Mouse (Mus musculus) stomach, embryonic 14.5 days (tissue): ENCODE data around the gene Cd2. TPM values are rescaled to one million over a fixed set of nuclear protein-coding genes. Genes with fewer than 3 reads are reported as not detected.

Experiments
- ATAC-seq: fragments of 200-750 bp; cut with Nextera tagmentation; 2 replicates; pipeline ENCODE4 v1.8.0; 2017; ENCODE audit warnings: low read depth, moderate TSS enrichment; ENCODE audit not compliant: insufficient number of reproducible peaks, insufficient read depth, low FRiP score
- H3K27ac ChIP-seq: fragments of 300-500 bp; sonication (generic); 2 replicates; pipeline ENCODE4 v1.5.1; 2014; ENCODE audit warnings: mild to moderate bottlenecking, low read length, moderate library complexity, mixed read lengths
- H3K27me3 ChIP-seq: fragments of 300-500 bp; sonication (generic); 2 replicates; pipeline ENCODE4 v1.6.1; 2014; ENCODE audit warnings: low read length, control low read depth, mixed read lengths; ENCODE audit not compliant: control insufficient read depth, insufficient read depth
- H3K36me3 ChIP-seq: fragments of 300-500 bp; sonication (generic); 2 replicates; pipeline ENCODE4 v1.6.1; 2014; ENCODE audit warnings: mild to moderate bottlenecking, control low read depth, low read length, moderate library complexity, mixed read lengths; ENCODE audit not compliant: control insufficient read depth, insufficient read depth
- H3K4me1 ChIP-seq: fragments of 300-500 bp; sonication (generic); 2 replicates; pipeline ENCODE4 v1.6.1; 2014; ENCODE audit warnings: low read length, control low read depth, mixed read lengths; ENCODE audit not compliant: control insufficient read depth, insufficient read depth
- H3K4me2 ChIP-seq: fragments of 300-500 bp; sonication (generic); replicated peaks from 2 replicates; pipeline ENCODE4 v1.6.1; 2014; ENCODE audit warnings: low read depth, low read length, control low read depth
- H3K4me3 ChIP-seq: fragments of 300-500 bp; sonication (generic); 2 replicates; pipeline ENCODE4 v1.5.1; 2014; ENCODE audit warnings: low read depth, low read length, control low read depth
- H3K9ac ChIP-seq: fragments of 300-500 bp; sonication (generic); replicated peaks from 2 replicates; pipeline ENCODE4 v1.6.1; 2014; ENCODE audit warnings: low read depth, mild to moderate bottlenecking, control low read depth, low read length, moderate library complexity, mixed read lengths
- H3K9me3 ChIP-seq: fragments of 300-500 bp; sonication (generic); 2 replicates; pipeline ENCODE4 v1.6.1; 2016; ENCODE audit warnings: low read depth, low read length, control low read depth; ENCODE audit not compliant: control insufficient read depth
- WGBS: fragments of 180-500 bp; shearing (Covaris S2); extraction: QIAGEN DNeasy Blood & Tissue Kit; methylation state at CpG from one replicate; pipeline ENCODE4 v1.1.7; 2014; 5-methylcytosine and 5-hydroxymethylcytosine counted together
- polyA plus RNA-seq: library from polyadenylated mRNA; unstranded; fragments of >200 nt; fragmentation: Nextera tagmentation; extraction: Ambion mirVana; gene quantifications from 2 replicates; pipeline ENCODE4 v1.2.1, GENCODE M21; 2014

Gene Cd2
- polyA plus RNA-seq, 1 experiment from 2014 or later = not detected

DNA sequence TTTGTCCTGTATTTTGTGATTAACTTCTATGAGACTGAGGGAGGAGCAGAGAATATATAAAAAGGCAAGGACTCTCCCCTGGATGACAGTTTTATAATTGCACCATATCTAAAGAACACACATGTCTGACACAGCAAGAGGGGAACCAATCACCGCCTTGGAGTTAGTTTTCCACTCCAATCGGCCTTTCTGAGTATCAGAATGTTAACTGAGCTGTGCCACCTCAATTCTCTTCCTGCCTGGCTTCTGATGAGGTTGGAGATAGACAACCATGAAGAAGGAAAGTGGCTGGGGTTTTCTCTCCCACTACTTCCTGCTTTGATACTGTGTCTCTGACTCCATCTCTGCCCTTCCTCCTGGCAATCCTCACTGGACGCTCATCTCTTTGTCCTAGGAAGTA, 42.5 kb downstream of the Cd2 start:
- H3K27me3 ChIP-seq = no peaks in the 10 kb centered on the region
- H3K4me3 ChIP-seq = no peak overlapping the region
- 74% methylated on average over 3 of the region's 3 CpGs for WGBS
- no peak for ATAC-seq
- H3K9ac ChIP-seq = no peak overlapping the region
- H3K9me3 ChIP-seq = no peaks in the 10 kb centered on the region
- H3K27ac ChIP-seq = no peak overlapping the region
- 0 out of 2 replicates have a peak, but pooled peaks cover 3% of the 10 kb centered on the region for H3K4me1 ChIP-seq
- no peaks in the 10 kb centered on the region for H3K36me3 ChIP-seq
- H3K4me2 ChIP-seq = no peak overlapping the region

DNA sequence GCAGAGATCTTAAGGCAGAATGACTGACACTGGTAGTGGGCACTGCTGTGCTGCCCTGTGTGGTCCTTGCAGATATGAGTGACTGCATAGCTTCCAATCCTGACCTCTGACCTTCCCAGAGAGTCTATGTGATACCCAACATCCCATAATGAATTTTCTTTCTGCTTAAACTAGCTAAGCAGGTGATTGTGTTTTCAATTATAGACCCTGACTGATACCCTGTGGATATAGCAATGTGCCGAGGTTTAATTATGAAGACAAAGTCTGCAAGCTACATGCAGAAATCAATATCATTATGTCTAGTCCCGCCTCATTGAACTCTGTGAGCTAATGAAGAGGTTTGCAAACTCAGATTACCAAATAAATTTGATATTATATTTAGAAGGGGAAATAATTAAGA, 44.7 kb downstream of the Cd2 start:
- H3K36me3 ChIP-seq = no peaks in the 10 kb centered on the region
- H3K27me3 ChIP-seq = no peaks in the 10 kb centered on the region
- H3K4me1 ChIP-seq = 0 out of 2 replicates have a peak, but pooled peaks cover 1% of the 10 kb centered on the region
- H3K9me3 ChIP-seq = no peaks in the 10 kb centered on the region
- H3K4me2 ChIP-seq = no peak overlapping the region
- H3K4me3 ChIP-seq = no peak overlapping the region
- WGBS = 92% methylated on average over 2 of the region's 2 CpGs
- H3K27ac ChIP-seq = no peak overlapping the region
- ATAC-seq = no peak
- no peak overlapping the region for H3K9ac ChIP-seq

DNA sequence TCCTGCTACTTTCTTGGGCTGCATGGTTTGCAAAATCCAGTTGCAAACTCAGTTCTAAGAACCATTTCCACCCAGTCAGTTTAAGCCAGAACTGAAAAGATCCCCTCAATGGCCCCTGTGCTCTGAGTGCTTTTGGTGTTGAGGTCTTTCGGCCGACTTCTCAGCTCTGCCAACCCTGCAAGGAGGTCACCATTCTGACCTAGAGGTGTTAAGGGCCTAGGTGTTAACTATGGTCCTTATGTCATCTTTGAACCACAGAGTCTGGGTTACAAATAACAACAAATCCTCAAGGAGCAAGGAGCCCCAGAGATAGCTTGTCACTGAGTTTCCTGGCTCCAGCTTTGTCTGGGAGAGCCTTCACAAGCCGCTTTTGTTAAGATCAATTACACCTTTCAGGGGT, 45.9 kb downstream of the Cd2 start:
- Histone ChIP-seq H3K4me3 (no peak overlapping the region), H3K27ac (no peak overlapping the region), H3K4me1 (no peaks in the 10 kb centered on the region), H3K27me3 (no peaks in the 10 kb centered on the region), H3K9ac (no peak overlapping the region), H3K9me3 (no peaks in the 10 kb centered on the region), H3K36me3 (no peaks in the 10 kb centered on the region), H3K4me2 (no peak overlapping the region)
- WGBS = 58% methylated on average over 3 of the region's 3 CpGs
- no peak for ATAC-seq

DNA sequence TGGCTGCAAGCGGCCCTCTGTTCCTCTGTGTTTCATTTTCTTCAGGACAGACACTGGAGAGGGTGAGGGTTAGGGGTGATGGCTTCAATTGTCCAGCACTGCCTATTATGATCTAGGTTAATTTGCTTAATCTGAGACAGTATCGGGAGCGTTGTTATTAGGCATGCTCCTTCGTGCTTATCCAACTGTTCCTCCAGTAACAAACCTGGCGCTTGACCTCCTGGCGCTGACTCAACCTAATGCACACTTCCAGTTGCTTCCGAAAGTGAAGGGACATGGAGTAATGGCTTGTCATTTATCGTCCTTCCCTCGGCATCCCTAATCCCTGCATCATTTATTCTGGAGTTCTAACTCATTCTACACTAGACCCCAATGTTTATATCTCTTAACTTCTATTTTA, 46.9 kb downstream of the Cd2 start:
- Histone ChIP-seq H3K9me3 (no peaks in the 10 kb centered on the region), H3K4me1 (0 out of 2 replicates have a peak, but pooled peaks cover 5% of the 10 kb centered on the region), H3K36me3 (no peaks in the 10 kb centered on the region), H3K4me2 (no peak overlapping the region), H3K27ac (no peak overlapping the region), H3K4me3 (no peak overlapping the region), H3K27me3 (no peaks in the 10 kb centered on the region), H3K9ac (no peak overlapping the region)
- no peak for ATAC-seq
- WGBS = 58% methylated on average over 9 of the region's 9 CpGs

DNA sequence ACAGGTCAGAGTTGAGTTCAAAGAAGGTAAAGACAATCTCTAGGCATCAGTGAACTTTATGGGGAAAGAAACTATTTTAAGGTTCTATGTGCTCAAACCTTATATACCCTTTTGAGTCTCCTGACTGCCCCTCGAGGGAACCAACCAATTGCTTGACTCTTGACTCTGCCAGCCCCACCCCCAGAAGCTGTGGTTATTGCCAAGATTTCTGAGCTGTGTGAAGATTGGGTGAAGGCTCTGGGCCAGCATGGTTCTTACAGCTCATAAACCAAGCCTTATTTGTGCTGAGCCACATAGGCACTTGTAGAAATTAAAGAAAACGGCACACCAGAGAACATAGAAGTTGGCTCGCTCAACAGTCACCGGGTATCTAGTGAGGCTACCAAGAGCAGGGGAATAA, 48.5 kb downstream of the Cd2 start:
- no peak for ATAC-seq
- WGBS = 90% methylated on average over 4 of the region's 4 CpGs

DNA sequence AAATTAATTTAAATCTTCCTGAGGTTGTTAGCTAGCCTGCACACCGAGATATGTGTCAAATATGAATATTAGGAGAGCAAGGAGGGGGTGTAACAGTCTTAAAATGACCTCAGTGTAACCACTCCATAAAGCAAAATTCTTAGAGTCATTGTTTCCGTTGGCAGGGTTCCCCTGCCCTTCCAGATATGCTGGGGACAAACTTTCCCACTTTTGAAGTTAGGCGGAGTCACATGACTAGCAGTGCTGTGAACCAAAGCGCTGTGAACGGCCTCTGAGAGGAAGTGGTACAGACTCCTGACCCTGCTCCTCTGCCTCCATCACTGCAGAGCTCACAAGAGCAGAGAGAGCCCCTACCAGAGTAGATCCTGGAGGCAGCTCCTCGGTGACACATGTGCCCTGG, 49.0 kb downstream of the Cd2 start:
- no peak overlapping the region for H3K4me3 ChIP-seq
- no peaks in the 10 kb centered on the region for H3K27me3 ChIP-seq
- H3K4me1 ChIP-seq = 0 out of 2 replicates have a peak, but pooled peaks cover 5% of the 10 kb centered on the region
- H3K9me3 ChIP-seq = no peaks in the 10 kb centered on the region
- no peak overlapping the region for H3K27ac ChIP-seq
- H3K36me3 ChIP-seq = no peaks in the 10 kb centered on the region
- 86% methylated on average over 6 of the region's 6 CpGs for WGBS
- H3K4me2 ChIP-seq = no peak overlapping the region
- no peak overlapping the region for H3K9ac ChIP-seq
- no peak for ATAC-seq

More for the DNA sequence above, 48.5 kb downstream of the Cd2 start:
- no peaks in the 10 kb centered on the region for H3K9me3 ChIP-seq
- H3K4me2 ChIP-seq = no peak overlapping the region
- 0 out of 2 replicates have a peak, but pooled peaks cover 5% of the 10 kb centered on the region for H3K4me1 ChIP-seq
- H3K4me3 ChIP-seq = no peak overlapping the region
- H3K27me3 ChIP-seq = no peaks in the 10 kb centered on the region
- H3K27ac ChIP-seq = no peak overlapping the region
- H3K36me3 ChIP-seq = no peaks in the 10 kb centered on the region
- H3K9ac ChIP-seq = no peak overlapping the region

DNA sequence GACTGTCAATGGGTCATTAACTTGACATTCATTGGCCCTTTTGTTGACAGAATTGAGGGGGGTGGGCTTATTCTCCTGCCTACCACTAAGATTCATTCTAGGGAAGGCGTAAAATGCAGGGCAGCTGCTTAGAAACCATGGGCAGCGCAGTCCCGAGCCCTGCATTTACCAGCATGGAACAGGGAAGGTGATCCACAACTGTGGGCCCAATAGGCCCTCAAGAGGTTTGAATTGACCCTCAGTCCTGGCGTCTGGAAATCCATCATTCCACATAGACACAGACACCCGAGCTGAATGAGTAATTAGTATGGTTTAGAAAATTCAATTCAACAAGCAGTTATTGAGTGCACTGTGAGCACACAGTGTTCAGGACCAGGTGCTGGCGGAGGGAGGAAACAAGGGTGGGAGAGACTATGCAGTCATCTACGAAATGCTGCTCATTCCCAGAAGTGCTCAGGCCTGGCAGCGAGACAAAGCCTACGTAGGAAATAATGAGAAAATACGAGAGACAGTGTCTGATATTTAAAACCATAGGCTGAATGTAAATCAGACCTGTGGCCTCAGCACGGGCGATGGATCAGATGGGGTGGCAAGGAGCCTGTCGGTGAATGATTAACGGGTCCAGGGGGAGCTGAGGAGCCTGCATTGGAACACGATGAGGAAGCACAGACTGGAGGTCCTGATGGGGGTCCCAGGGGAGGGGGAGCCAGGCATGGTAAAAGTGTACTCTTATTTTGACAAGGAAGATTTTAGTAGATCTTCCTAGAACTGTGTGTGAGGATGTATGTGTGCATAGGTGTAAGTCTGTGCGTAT, 50.5 kb downstream of the Cd2 start:
- H3K36me3 ChIP-seq = no peaks in the 10 kb centered on the region
- H3K4me1 ChIP-seq = 0 out of 2 replicates have a peak, but pooled peaks cover 5% of the 10 kb centered on the region
- H3K4me3 ChIP-seq = no peak overlapping the region
- no peak overlapping the region for H3K27ac ChIP-seq
- WGBS = 31% methylated on average over 16 of the region's 16 CpGs
- no peak overlapping the region for H3K4me2 ChIP-seq
- H3K9ac ChIP-seq = no peak overlapping the region
- ATAC-seq = no peak
- H3K27me3 ChIP-seq = no peaks in the 10 kb centered on the region
- no peaks in the 10 kb centered on the region for H3K9me3 ChIP-seq

DNA sequence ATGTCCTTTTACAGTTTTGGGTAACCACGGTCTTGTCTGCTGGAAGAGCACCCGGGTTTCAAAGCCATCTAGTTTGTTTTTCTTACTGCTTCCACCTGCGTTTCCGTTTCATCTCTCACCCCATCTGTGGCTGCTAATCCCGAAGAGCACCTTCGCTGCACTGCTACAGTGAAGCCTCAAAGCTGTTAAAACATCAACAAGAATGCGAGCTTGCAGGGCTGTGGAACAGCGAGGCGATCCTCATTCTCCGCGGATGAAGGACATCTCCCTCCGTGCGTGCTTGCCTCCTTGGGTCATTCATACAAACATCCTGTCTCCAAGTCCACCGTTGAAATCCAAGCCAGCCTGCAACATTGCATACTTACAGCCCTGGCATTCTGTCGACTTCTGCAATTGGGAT, 51.5 kb downstream of the Cd2 start:
- WGBS = 23% methylated on average over 15 of the region's 15 CpGs
- H3K4me3 ChIP-seq = no peak overlapping the region

More for the DNA sequence above, 51.5 kb downstream of the Cd2 start:
- Histone ChIP-seq H3K4me1 (0 out of 2 replicates have a peak, but pooled peaks cover 5% of the 10 kb centered on the region), H3K4me2 (no peak overlapping the region; the same call in 1 of the 2 replicates), H3K36me3 (no peaks in the 10 kb centered on the region), H3K9me3 (no peaks in the 10 kb centered on the region), H3K27me3 (no peaks in the 10 kb centered on the region), H3K27ac (no peak overlapping the region), H3K9ac (no peak overlapping the region)
- no peak for ATAC-seq
